Mouse (Mus musculus) liver, adult 2 months (tissue): ENCODE data around the gene A2ml1. TPM values are rescaled to one million over a fixed set of nuclear protein-coding genes. Genes with fewer than 3 reads are reported as not detected.

ENCODE experiments used
- DNase-seq: peaks from one replicate; pipeline ENCODE4 v3.0.0-alpha.2; 2011; ENCODE audit warnings: low read depth, low spot score; ENCODE audit errors: extremely low read depth
- H3K27ac ChIP-seq: fragments of 200-500 bp; replicated peaks from 2 replicates; pipeline ENCODE4 v1.5.1; 2012; ENCODE audit warnings: low read depth, mild to moderate bottlenecking, control low read depth, inconsistent platforms, low read length; ENCODE audit not compliant: insufficient read depth
- H3K27me3 ChIP-seq: fragments of 200-500 bp; 2 replicates; pipeline ENCODE4 v1.6.1; 2012; ENCODE audit warnings: mild to moderate bottlenecking, moderate library complexity, low read length, inconsistent platforms; ENCODE audit not compliant: control insufficient read depth, insufficient read depth
- H3K36me3 ChIP-seq: fragments of 200-500 bp; 2 replicates; pipeline ENCODE4 v1.6.1; 2012; ENCODE audit warnings: low read length, inconsistent platforms; ENCODE audit not compliant: control insufficient read depth, insufficient read depth
- H3K4me1 ChIP-seq: fragments of 200-500 bp; 2 replicates; pipeline ENCODE4 v1.6.1; 2011; ENCODE audit warnings: low read length; ENCODE audit not compliant: control insufficient read depth, insufficient read depth
- H3K4me3 ChIP-seq: fragments of 200-500 bp; 2 replicates; pipeline ENCODE4 v1.5.1; 2011; ENCODE audit warnings: low read depth, mild to moderate bottlenecking, control low read depth, low read length, moderate library complexity; ENCODE audit not compliant: insufficient read depth
- H3K79me2 ChIP-seq: fragments of 200-500 bp; 2 replicates; pipeline ENCODE4 v1.6.1; 2012; ENCODE audit warnings: inconsistent platforms, mild to moderate bottlenecking, low read length, moderate library complexity; ENCODE audit not compliant: control insufficient read depth, insufficient read depth
- H3K9ac ChIP-seq: fragments of 200-500 bp; 2 replicates; pipeline ENCODE4 v1.6.1; 2012; ENCODE audit warnings: low read depth, mild to moderate bottlenecking, control low read depth, inconsistent platforms, low read length
- CTCF ChIP-seq: fragments of 200-500 bp; IDR thresholded peaks from 2 replicates; pipeline ENCODE4 v1.5.1; 2011; ENCODE audit warnings: low read depth, low read length, control low read depth
- POLR2A ChIP-seq: fragments of 200-500 bp; IDR thresholded peaks from 2 replicates; pipeline ENCODE4 v1.6.1; 2011; ENCODE audit warnings: low read length, control low read depth; ENCODE audit not compliant: insufficient read depth; ENCODE audit errors: extremely low read depth
- WGBS: fragments of 180-500 bp; shearing (Covaris S2); methylation state at CpG from one replicate; pipeline ENCODE4 v1.1.7; 2018; 5-methylcytosine and 5-hydroxymethylcytosine counted together
- polyA plus RNA-seq: library from polyadenylated mRNA; depleted of rRNA; stranded (reverse); fragments of >200 nt; gene quantifications from 2 replicates; pipeline ENCODE4 v1.2.3, GENCODE M21; 2012; rRNA removed
- total RNA-seq: library from RNA; depleted of rRNA; stranded (reverse); fragments of >200 nt; gene quantifications from 2 replicates; pipeline ENCODE4 v1.2.3, GENCODE M21; 2014; rRNA removed

A2ml1 gene
- total and polyA plus RNA-seq, 2 experiments = 3.8 to 7.5 TPM

DNA sequence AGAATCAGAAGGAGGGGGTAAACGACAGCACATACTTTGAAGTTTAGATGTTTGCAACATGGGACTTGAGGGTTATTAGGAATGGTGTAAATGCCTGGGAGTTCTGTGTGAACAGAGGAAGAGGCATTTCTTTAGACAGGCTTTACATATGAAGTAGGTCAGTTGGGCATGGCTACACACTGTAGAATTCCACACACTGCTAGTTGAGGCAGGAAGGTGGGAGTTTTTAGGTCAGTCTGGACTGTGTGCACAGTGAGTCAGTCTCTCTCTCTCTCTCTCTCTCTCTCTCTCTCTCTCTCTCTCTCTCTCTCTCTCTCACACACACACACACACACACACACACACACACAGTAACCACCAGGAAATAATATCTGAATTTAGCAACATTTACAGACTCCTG is 86.1 kb downstream of the A2ml1 start:
- no peak for DNase-seq
- TF ChIP-seq POLR2A = no peak
- TF ChIP-seq CTCF = no peak
- H3K4me1 ChIP-seq = peaks cover 9% of the 10 kb centered on the region
- no peaks in the 10 kb centered on the region for H3K79me2 ChIP-seq
- H3K36me3 ChIP-seq = peaks cover 92% of the 10 kb centered on the region
- no peaks in the 10 kb centered on the region for H3K27me3 ChIP-seq
- WGBS = 28% methylated on average over 1 of the region's 1 CpGs
- no peak overlapping the region for H3K4me3 ChIP-seq
- H3K9ac ChIP-seq = no peak overlapping the region
- peak overlapping the region; percentile 4 for H3K27ac ChIP-seq

DNA sequence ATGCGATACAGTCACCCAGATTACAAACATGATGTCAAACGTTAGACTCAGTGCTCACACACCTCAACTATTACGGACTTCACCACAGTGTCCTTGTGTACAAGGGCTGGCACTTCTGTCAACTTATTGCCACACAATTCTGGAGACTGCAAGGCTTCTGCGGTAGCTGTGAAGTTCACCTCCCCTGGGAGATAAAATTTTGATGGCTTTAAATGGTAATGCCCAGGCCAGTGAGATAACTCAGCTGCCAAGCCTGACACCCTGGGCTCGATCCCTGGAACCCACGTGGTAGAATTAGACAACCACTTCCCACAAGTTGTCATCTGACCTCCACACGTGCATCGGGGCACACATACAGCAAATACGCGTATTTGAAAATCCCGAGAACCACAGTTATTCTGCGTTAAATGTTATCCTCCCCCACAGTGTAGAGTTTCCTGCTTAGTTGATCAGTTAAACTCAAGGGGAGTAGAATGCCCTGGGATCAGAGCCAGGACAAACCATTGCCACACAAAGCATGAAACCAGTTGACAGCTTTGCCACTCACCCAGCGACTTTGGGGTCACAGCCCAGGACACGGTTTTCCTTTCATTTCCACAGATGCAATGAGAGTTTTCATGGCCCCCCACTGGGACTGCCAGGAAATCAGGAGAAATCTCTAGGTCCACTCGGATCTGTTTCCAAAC is 86.6 kb downstream of the A2ml1 start:
- peak; percentile 72 for DNase-seq
- H3K36me3 ChIP-seq = peaks cover 92% of the 10 kb centered on the region
- no peaks in the 10 kb centered on the region for H3K27me3 ChIP-seq
- peak overlapping the region; percentile 4 for H3K27ac ChIP-seq
- no peak overlapping the region for H3K9ac ChIP-seq
- WGBS = 18% methylated on average over 15 of the region's 15 CpGs
- H3K4me1 ChIP-seq = peaks cover 9% of the 10 kb centered on the region
- TF ChIP-seq POLR2A (no peak), CTCF (no peak)
- no peak overlapping the region for H3K4me3 ChIP-seq
- H3K79me2 ChIP-seq = no peaks in the 10 kb centered on the region

DNA sequence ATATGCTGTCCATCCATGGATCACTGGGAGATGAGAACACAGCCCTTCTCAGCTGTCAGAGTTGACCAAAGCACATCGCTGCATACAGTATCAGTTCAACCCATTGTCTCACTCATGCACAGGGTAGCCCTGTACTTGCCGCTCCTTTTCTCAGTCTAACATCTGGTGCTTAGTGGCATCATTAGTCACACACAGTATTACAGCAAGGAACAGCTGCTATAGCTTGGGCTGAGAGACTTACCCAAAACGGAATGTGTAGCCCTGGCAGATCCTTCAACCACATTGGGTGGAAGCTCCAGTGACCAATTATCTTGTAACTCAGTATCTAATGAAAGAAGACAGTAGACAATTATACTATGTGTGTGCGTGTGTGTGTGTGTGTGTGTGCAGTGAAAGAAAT is 89.5 kb downstream of the A2ml1 start:
- 84% methylated on average over 4 of the region's 4 CpGs for WGBS
- Histone ChIP-seq H3K4me3 (no peak overlapping the region), H3K27ac (no peak overlapping the region), H3K27me3 (no peaks in the 10 kb centered on the region), H3K9ac (no peak overlapping the region), H3K36me3 (peaks cover 92% of the 10 kb centered on the region), H3K79me2 (no peaks in the 10 kb centered on the region), H3K4me1 (peaks cover 6% of the 10 kb centered on the region)
- DNase-seq = no peak
- no peak for TF ChIP-seq POLR2A
- TF ChIP-seq CTCF = no peak

DNA sequence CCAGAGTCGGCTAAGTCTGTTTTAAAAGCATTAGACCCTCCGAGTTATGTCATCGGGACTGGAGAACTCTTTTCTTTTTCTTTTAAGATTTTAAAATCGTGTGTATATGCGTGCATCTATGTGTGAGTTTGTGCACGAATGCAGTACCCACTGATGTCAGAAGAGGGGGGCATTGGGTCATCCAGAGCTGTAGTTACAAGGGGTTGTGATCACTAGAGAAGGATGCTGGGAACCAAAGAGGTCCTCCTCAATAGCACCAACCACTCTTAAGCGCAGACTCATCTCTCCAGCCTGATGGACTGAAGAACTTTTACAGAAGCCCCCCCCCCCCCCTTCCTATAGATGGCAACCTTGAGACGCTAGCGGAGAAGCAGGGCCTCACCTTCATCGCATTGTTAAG is 91.3 kb downstream of the A2ml1 start:
- no peak overlapping the region for H3K27ac ChIP-seq
- H3K79me2 ChIP-seq = no peaks in the 10 kb centered on the region
- H3K4me3 ChIP-seq = no peak overlapping the region
- peak; percentile 13 for DNase-seq
- H3K9ac ChIP-seq = no peak overlapping the region
- no peak for TF ChIP-seq POLR2A
- no peak for TF ChIP-seq CTCF
- peaks cover 94% of the 10 kb centered on the region for H3K36me3 ChIP-seq
- WGBS = 94% methylated on average over 10 of the region's 10 CpGs
- H3K4me1 ChIP-seq = no peaks in the 10 kb centered on the region
- H3K27me3 ChIP-seq = no peaks in the 10 kb centered on the region

Other genes starting within 250 kb of the A2ml1 start
- 0.74 TPM in 2 replicates for gene Tulp3, start 225.8 kb downstream of the A2ml1 start, total RNA-seq
- 0.86 and 0.92 TPM in 2 replicates for gene Tulp3, start 225.8 kb downstream of the A2ml1 start, polyA plus RNA-seq
- 2.9 and 3.0 TPM in 2 replicates for gene Rhno1, start 218.7 kb downstream of the A2ml1 start, total RNA-seq
- gene Rhno1, start 218.7 kb downstream of the A2ml1 start, polyA plus RNA-seq = 3.0 and 4.2 TPM in 2 replicates
- 0.27 TPM in 1 of 2 replicates, not detected in the other for gene Foxm1, start 218.6 kb downstream of the A2ml1 start, total RNA-seq
- gene Foxm1, start 218.6 kb downstream of the A2ml1 start, polyA plus RNA-seq = 0.40 and 0.94 TPM in 2 replicates
- not detected in 2 replicates for gene Tex52, start 206.2 kb downstream of the A2ml1 start, total RNA-seq
- not detected in 2 replicates for gene Tex52, start 206.2 kb downstream of the A2ml1 start, polyA plus RNA-seq
- not detected in 2 replicates for gene Gm44596, start 206.1 kb downstream of the A2ml1 start, total RNA-seq
- not detected in 2 replicates for gene Gm44596, start 206.1 kb downstream of the A2ml1 start, polyA plus RNA-seq
- 0.09 and 0.27 TPM in 2 replicates for gene Nrip2, start 182.3 kb downstream of the A2ml1 start, total RNA-seq
- gene Nrip2, start 182.3 kb downstream of the A2ml1 start, polyA plus RNA-seq = not detected in 2 replicates
- 3.1 and 4.9 TPM in 2 replicates for gene Itfg2, start 156.7 kb downstream of the A2ml1 start, total RNA-seq
- 10.6 and 12.1 TPM in 2 replicates for gene Itfg2, start 156.7 kb downstream of the A2ml1 start, polyA plus RNA-seq
- gene Fkbp4, start 142.9 kb downstream of the A2ml1 start, total RNA-seq = 129 and 150 TPM in 2 replicates
- gene Fkbp4, start 142.9 kb downstream of the A2ml1 start, polyA plus RNA-seq = 99.8 and 146 TPM in 2 replicates
- 1,917 and 2,554 TPM in 2 replicates for gene Pzp, start 54.9 kb downstream of the A2ml1 start, total RNA-seq
- 1,366 and 1,553 TPM in 2 replicates for gene Pzp, start 54.9 kb downstream of the A2ml1 start, polyA plus RNA-seq
- not detected in 2 replicates for gene Klrb1a, start 41.9 kb upstream of the A2ml1 start, total RNA-seq
- gene Klrb1a, start 41.9 kb upstream of the A2ml1 start, polyA plus RNA-seq = not detected in 2 replicates
- gene Clec2h, start 80.8 kb upstream of the A2ml1 start, total RNA-seq = 9.0 and 25.9 TPM in 2 replicates
- gene Clec2h, start 80.8 kb upstream of the A2ml1 start, polyA plus RNA-seq = 0.22 and 0.62 TPM in 2 replicates
- not detected in 2 replicates for gene Klrb1, start 141.5 kb upstream of the A2ml1 start, total RNA-seq
- not detected in 2 replicates for gene Klrb1, start 141.5 kb upstream of the A2ml1 start, polyA plus RNA-seq
- 0.74 and 1.1 TPM in 2 replicates for gene Klrb1c, start 207.6 kb upstream of the A2ml1 start, total RNA-seq
- gene Klrb1c, start 207.6 kb upstream of the A2ml1 start, polyA plus RNA-seq = 0.13 and 0.17 TPM in 2 replicates
- 0.37 TPM in 1 of 2 replicates, not detected in the other for gene Gm44511, start 244.7 kb upstream of the A2ml1 start, total RNA-seq
- gene Gm44511, start 244.7 kb upstream of the A2ml1 start, polyA plus RNA-seq = not detected in 2 replicates
- 0.07 and 0.09 TPM in 2 replicates for gene Klrb1b, start 244.7 kb upstream of the A2ml1 start, total RNA-seq
- gene Klrb1b, start 244.7 kb upstream of the A2ml1 start, polyA plus RNA-seq = not detected in 2 replicates